Mouse (Mus musculus): ENCODE results near the gene Ssbp3. TPM values are rescaled to one million over a fixed set of nuclear protein-coding genes. Genes with fewer than 3 reads are reported as not detected.

Ssbp3 gene
- polyA plus RNA-seq, 1 experiment from 2014 or later: 22.8 TPM

DNA sequence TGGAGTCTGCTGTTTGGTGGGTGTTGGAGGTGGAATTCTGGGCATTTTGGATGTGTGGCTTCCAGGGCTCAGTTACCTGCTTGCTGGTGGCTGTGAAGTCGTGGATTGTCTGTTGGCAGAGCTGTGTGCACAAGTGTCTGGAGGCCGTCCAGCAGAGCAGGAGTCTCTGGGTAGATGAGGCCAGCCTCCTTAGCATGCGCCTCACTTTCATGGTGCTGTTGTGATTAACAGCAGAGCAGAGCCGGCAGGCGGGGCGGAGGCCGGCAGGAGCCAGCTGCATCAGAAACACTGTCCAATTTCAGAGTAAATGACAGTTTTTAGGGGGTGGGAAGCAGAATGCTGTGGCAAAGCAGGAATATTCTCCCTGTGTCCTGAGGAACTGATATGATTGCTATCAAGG, 108.5 kb downstream of the Ssbp3 start:
- Histone ChIP-seq H3K36me3 (replicated peaks; ENCODE audit: insufficient read depth, low read length) (no peaks in the 10 kb centered on the region), H3K9me3 (ENCODE audit: low read length) (no peaks in the 10 kb centered on the region), H3K4me3 (ENCODE audit: low read depth, low read length) (no peak overlapping the region), H3K27ac (ENCODE audit: low read depth) (no peak overlapping the region), H3K27me3 (ENCODE audit: insufficient read depth, low read length) (no peaks in the 10 kb centered on the region), H3K9ac (replicated peaks) (no peak overlapping the region), H3K4me1 (ENCODE audit: insufficient read depth) (peaks cover 16% of the 10 kb centered on the region; the same call in 1 of the 2 replicates), H3K4me2 (ENCODE audit: low read depth, low read length) (no peak overlapping the region)
- TF ChIP-seq EP300 (IDR thresholded peaks at IDR 0.05; ENCODE audit: low read depth): no peak
- no peak for ATAC-seq
- WGBS (ENCODE audit: insufficient replicate concordance): 67% methylated on average over 7 of the region's 7 CpGs
- DNase-seq: no peak

DNA sequence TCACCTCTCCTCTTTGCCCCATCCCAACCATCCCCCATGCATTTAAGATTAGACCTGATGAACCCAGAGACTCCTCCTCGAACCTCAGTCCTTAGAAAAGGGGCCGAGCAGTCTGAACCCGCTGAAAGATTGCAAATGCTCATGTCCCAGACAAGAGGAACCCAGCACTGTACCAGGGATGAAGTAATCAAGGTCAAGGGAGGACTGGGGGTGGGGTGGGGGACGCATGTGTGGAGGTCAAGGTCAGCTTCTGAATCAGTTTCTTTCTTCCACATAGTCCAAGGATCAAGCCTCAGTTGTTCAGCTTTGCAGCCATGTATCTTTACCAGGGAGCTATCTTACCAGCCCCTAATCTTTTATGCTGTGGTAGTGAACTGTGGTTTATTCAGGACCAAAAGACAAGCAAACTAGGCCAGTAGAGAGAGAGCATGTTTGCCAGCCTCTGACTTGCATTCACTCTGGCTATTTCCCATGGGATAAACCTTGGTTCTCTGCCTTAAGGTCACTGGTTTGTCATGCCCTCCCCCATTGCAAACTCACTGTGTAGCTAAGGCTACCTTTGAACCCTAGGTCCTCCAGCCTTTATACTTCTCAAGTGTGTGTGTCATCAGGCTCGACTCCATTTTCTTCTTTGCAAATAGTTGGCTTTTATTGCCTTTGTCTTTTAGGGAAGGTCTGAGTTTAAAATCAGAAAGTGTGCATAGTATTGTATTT, 109.9 kb downstream of the Ssbp3 start:
- DNase-seq (no peak), ATAC-seq (peak; percentile 75)
- 0 out of 2 replicates have a peak overlapping the region, but pooled peaks have one; percentile 13 for H3K27ac ChIP-seq (ENCODE audit: low read depth)
- no peaks in the 10 kb centered on the region for H3K27me3 ChIP-seq (ENCODE audit: insufficient read depth, low read length)
- TF ChIP-seq CTCF (IDR thresholded peaks at IDR 0.05; ENCODE audit: low read depth) (no peak), EP300 (IDR thresholded peaks at IDR 0.05; ENCODE audit: low read depth) (no peak)
- H3K4me1 ChIP-seq (ENCODE audit: insufficient read depth): peaks cover 16% of the 10 kb centered on the region; the same call in 1 of the 2 replicates
- H3K9me3 ChIP-seq (ENCODE audit: low read length): no peaks in the 10 kb centered on the region
- H3K36me3 ChIP-seq (replicated peaks; ENCODE audit: insufficient read depth, low read length): no peaks in the 10 kb centered on the region
- 55% methylated on average over 5 of the region's 5 CpGs for WGBS (ENCODE audit: insufficient replicate concordance)
- no peak overlapping the region for H3K9ac ChIP-seq (replicated peaks)
- H3K4me3 ChIP-seq (ENCODE audit: low read depth, low read length): no peak overlapping the region
- no peak overlapping the region for H3K4me2 ChIP-seq (ENCODE audit: low read depth, low read length)

DNA sequence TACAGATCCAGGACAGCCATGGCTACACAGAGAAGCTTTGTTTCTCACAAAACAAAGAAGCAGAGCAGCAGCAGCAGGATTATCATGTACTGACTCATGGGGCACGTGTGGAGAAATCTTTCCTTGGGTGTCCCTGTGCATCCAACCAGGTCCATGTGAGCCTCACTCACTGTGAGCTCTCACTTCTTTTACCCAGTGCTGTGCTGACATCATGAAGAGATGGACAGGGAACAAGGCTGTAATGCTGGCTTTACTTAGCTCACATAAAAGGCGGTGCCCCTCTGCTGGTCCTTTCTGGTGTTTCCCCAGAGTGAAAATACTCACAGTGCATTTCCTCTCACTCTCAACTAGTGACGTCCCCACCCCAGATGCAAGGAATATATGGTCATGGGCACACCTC, 111.0 kb downstream of the Ssbp3 start:
- ATAC-seq (no peak), DNase-seq (no peak)
- H3K4me2 ChIP-seq (ENCODE audit: low read depth, low read length): no peak overlapping the region
- H3K9ac ChIP-seq (replicated peaks): no peak overlapping the region
- no peak overlapping the region for H3K27ac ChIP-seq (ENCODE audit: low read depth)
- H3K27me3 ChIP-seq (ENCODE audit: insufficient read depth, low read length): no peaks in the 10 kb centered on the region
- H3K4me1 ChIP-seq (ENCODE audit: insufficient read depth): peaks cover 16% of the 10 kb centered on the region; the same call in 1 of the 2 replicates
- H3K36me3 ChIP-seq (replicated peaks; ENCODE audit: insufficient read depth, low read length): no peaks in the 10 kb centered on the region
- TF ChIP-seq CTCF (IDR thresholded peaks at IDR 0.05; ENCODE audit: low read depth) (peak; percentile 5; the same call in 1 of the 2 replicates), EP300 (IDR thresholded peaks at IDR 0.05; ENCODE audit: low read depth) (no peak)
- WGBS (ENCODE audit: insufficient replicate concordance): 82% methylated on average over 3 of the region's 3 CpGs
- no peak overlapping the region for H3K4me3 ChIP-seq (ENCODE audit: low read depth, low read length)
- H3K9me3 ChIP-seq (ENCODE audit: low read length): no peaks in the 10 kb centered on the region

GRCm38 (mm10) chr4:107024899-107025298, 114.4 kb downstream of the Ssbp3 start:
- Histone ChIP-seq H3K9ac (replicated peaks) (no peak overlapping the region), H3K36me3 (replicated peaks; ENCODE audit: insufficient read depth, low read length) (peaks cover 5% of the 10 kb centered on the region; the same call in 1 of the 2 replicates), H3K27me3 (ENCODE audit: insufficient read depth, low read length) (no peaks in the 10 kb centered on the region), H3K4me2 (ENCODE audit: low read depth, low read length) (no peak overlapping the region), H3K27ac (ENCODE audit: low read depth) (no peak overlapping the region), H3K9me3 (ENCODE audit: low read length) (no peaks in the 10 kb centered on the region), H3K4me3 (ENCODE audit: low read depth, low read length) (no peak overlapping the region), H3K4me1 (ENCODE audit: insufficient read depth) (peaks cover 7% of the 10 kb centered on the region; the same call in 1 of the 2 replicates)
- 90% methylated on average over 7 of the region's 7 CpGs for WGBS (ENCODE audit: insufficient replicate concordance)
- no peak for DNase-seq
- TF ChIP-seq CTCF (IDR thresholded peaks at IDR 0.05; ENCODE audit: low read depth) (no peak), EP300 (IDR thresholded peaks at IDR 0.05; ENCODE audit: low read depth) (no peak)
- ATAC-seq: no peak

GRCm38 (mm10) chr4:107025369-107025768, 114.9 kb downstream of the Ssbp3 start:
- no peak overlapping the region for H3K9ac ChIP-seq (replicated peaks)
- no peak for TF ChIP-seq CTCF (IDR thresholded peaks at IDR 0.05; ENCODE audit: low read depth)
- TF ChIP-seq EP300 (IDR thresholded peaks at IDR 0.05; ENCODE audit: low read depth): no peak
- no peak overlapping the region for H3K4me3 ChIP-seq (ENCODE audit: low read depth, low read length)
- no peak overlapping the region for H3K4me2 ChIP-seq (ENCODE audit: low read depth, low read length)
- no peak for DNase-seq
- no peaks in the 10 kb centered on the region for H3K9me3 ChIP-seq (ENCODE audit: low read length)
- 90% methylated on average over 5 of the region's 5 CpGs for WGBS (ENCODE audit: insufficient replicate concordance)
- H3K4me1 ChIP-seq (ENCODE audit: insufficient read depth): 0 out of 2 replicates have a peak, but pooled peaks cover 3% of the 10 kb centered on the region
- no peak for ATAC-seq
- H3K27me3 ChIP-seq (ENCODE audit: insufficient read depth, low read length): no peaks in the 10 kb centered on the region
- H3K36me3 ChIP-seq (replicated peaks; ENCODE audit: insufficient read depth, low read length): peaks cover 6% of the 10 kb centered on the region; the same call in 1 of the 2 replicates
- no peak overlapping the region for H3K27ac ChIP-seq (ENCODE audit: low read depth)

DNA sequence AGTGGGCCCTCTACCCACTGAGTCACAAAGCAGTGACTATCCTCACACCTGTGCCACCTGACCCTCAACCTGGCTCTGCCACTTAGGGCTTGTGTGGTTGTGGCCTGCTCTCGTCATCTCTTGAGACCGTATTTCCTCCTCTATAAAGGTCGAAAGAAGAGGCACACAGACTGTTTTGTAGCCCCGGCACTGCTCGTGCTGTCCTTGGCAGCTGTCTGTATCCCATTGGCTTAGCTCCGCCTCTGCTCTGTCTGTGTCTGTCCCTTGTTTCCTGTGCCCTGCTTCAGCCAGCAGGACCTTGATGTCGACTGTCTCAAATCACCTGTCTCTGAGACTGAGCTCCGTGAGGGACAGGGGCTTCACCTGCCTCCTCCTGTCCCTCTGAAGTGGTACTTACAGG, 116.0 kb downstream of the Ssbp3 start:
- Histone ChIP-seq H3K36me3 (replicated peaks; ENCODE audit: insufficient read depth, low read length) (peaks cover 14% of the 10 kb centered on the region), H3K9me3 (ENCODE audit: low read length) (no peaks in the 10 kb centered on the region), H3K4me2 (ENCODE audit: low read depth, low read length) (no peak overlapping the region), H3K9ac (replicated peaks) (no peak overlapping the region), H3K4me3 (ENCODE audit: low read depth, low read length) (no peak overlapping the region), H3K27ac (ENCODE audit: low read depth) (no peak overlapping the region), H3K27me3 (ENCODE audit: insufficient read depth, low read length) (no peaks in the 10 kb centered on the region), H3K4me1 (ENCODE audit: insufficient read depth) (no peaks in the 10 kb centered on the region)
- no peak for DNase-seq
- ATAC-seq: no peak
- WGBS (ENCODE audit: insufficient replicate concordance): 69% methylated on average over 8 of the region's 8 CpGs
- TF ChIP-seq CTCF (IDR thresholded peaks at IDR 0.05; ENCODE audit: low read depth) (no peak), EP300 (IDR thresholded peaks at IDR 0.05; ENCODE audit: low read depth) (no peak)
